In the genomic region with DNA sequence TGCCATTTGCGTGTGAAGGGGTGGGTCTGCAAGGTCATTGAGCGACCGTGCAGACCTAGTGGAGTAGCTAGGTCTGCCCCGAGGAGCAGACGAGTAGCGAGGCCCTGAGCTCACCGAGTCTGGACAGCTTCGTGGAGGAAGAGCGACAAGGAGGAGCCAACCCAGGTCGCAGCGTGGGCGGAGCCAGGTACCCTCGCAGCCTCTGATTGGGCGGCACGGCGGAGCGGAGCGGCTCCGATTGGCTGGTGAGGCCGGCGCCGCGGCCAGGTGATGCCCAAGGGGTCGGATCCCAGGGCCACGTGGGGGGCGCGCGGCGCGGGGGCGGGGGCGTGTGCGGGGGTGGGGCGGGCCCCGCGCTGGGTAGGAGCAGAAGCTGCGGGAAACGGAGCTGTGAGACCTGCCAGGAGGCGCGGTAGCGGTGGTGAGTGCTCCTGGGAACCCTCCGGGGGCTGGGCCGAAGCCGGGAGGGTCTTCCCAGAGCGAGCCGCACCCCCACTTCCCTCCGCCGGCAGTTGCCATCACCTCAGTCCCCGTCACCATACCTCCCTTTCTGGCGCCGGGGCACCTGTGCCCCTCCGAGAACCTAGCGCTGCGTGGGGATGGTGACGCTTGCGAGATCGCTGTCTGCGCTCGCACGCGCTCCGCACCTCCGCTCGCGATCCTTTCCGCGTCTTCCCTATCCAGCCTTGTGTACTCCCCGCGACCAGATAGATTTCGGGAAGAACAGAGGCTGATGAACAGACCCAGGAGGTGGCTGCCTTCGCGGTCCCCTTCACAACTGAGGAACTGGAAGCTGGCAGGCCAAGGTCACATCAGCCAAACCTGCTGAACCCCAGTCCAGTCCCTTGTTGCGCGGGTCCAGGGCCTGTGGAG, we compare ENCODE assay signal across 8 mouse cellular contexts. TPM values are rescaled to one million over a fixed set of nuclear protein-coding genes. Genes with fewer than 3 reads are reported as not detected.
DNase-seq lines count a peak whose midpoint lies in the region; ATAC-seq lines count a peak whose summit lies in the region.

A gene (plus strand): TSS at position 316 of the 873 bp plus-strand sequence.
A gene (plus strand): TSS at position 348 of the 873 bp plus-strand sequence.

- peak within 1 kb of the TSS; percentile 44 for H3K9ac ChIP-seq in embryonic facial prominence, embryonic 12.5 days
- peak within 1 kb of the TSS; percentile 14; the same call in 1 of the 2 replicates for H3K9ac ChIP-seq in limb, embryonic 15.5 days
- peak within 1 kb of the TSS; percentile 82 for H3K9ac ChIP-seq in midbrain, embryonic 16.5 days (ENCODE audit: low read depth, low read length)

- DNase-seq in A20 (ENCODE audit: low read depth, low spot score) = peak; percentile 95
- peak; percentile 84 to 88 for DNase-seq in adrenal gland, postnatal 36 days
- DNase-seq in heart, adult 9 months (ENCODE audit: low spot score in 2 of 2) = peak; percentile 44 to 49
- DNase-seq in kidney, adult 9 months = peak; percentile 51
- peak; percentile 89 for DNase-seq in splenic B cell, adult 2 months (ENCODE audit: low read depth, low spot score)

- H3K27me3 ChIP-seq in embryonic facial prominence, embryonic 12.5 days = peaks cover 20% of the 10 kb centered on the region; the same call in 1 of the 2 replicates
- H3K27me3 ChIP-seq in limb, embryonic 15.5 days = peaks cover 48% of the 10 kb centered on the region
- H3K27me3 ChIP-seq in midbrain, embryonic 16.5 days (ENCODE audit: control insufficient read depth, insufficient read depth, low read depth, low read length) = no peaks in the 10 kb centered on the region
- H3K27me3 ChIP-seq in splenic B cell, adult 2 months (ENCODE audit: control insufficient read depth, insufficient read depth, low read length, poor library complexity, severe bottlenecking) = no peaks in the 10 kb centered on the region

- H3K9me3 ChIP-seq in embryonic facial prominence, embryonic 12.5 days = no peaks in the 10 kb centered on the region
- H3K9me3 ChIP-seq in limb, embryonic 15.5 days = no peaks in the 10 kb centered on the region
- H3K9me3 ChIP-seq in midbrain, embryonic 16.5 days (replicated peaks; ENCODE audit: control insufficient read depth, low read length, poor library complexity, severe bottlenecking) = no peaks in the 10 kb centered on the region

- H3K4me3 ChIP-seq in embryonic facial prominence, embryonic 12.5 days = peak within 1 kb of the TSS; percentile 52
- peak within 1 kb of the TSS; percentile 48 for H3K4me3 ChIP-seq in limb, embryonic 15.5 days
- peak within 1 kb of the TSS; percentile 66 for H3K4me3 ChIP-seq in midbrain, embryonic 16.5 days (ENCODE audit: low read depth, low read length)

- H3K36me3 ChIP-seq in embryonic facial prominence, embryonic 12.5 days = peaks cover 24% of the 10 kb centered on the region
- peaks cover 24% of the 10 kb centered on the region for H3K36me3 ChIP-seq in limb, embryonic 15.5 days
- peaks cover 6% of the 10 kb centered on the region; the same call in 1 of the 2 replicates for H3K36me3 ChIP-seq in midbrain, embryonic 16.5 days (ENCODE audit: control insufficient read depth, insufficient read depth, low read length)
- H3K36me3 ChIP-seq in splenic B cell, adult 2 months (ENCODE audit: control insufficient read depth, insufficient read depth, low read length, poor library complexity, severe bottlenecking) = no peaks in the 10 kb centered on the region

- under 1% methylated on average over 60 of the region's 74 CpGs for WGBS in embryonic facial prominence, embryonic 12.5 days
- WGBS in limb, embryonic 15.5 days = under 1% methylated on average over 66 of the region's 74 CpGs
- under 1% methylated on average over 58 of the region's 74 CpGs for WGBS in midbrain, embryonic 16.5 days

- peaks cover 32% of the 10 kb centered on the region for H3K4me1 ChIP-seq in embryonic facial prominence, embryonic 12.5 days
- H3K4me1 ChIP-seq in limb, embryonic 15.5 days = peaks cover 33% of the 10 kb centered on the region
- H3K4me1 ChIP-seq in midbrain, embryonic 16.5 days (ENCODE audit: control insufficient read depth, insufficient read depth, low read length) = peaks cover 24% of the 10 kb centered on the region

- H3K27ac ChIP-seq in embryonic facial prominence, embryonic 12.5 days = no peak within 1 kb of the TSS
- H3K27ac ChIP-seq in limb, embryonic 15.5 days = no peak within 1 kb of the TSS
- peak within 1 kb of the TSS; percentile 72 for H3K27ac ChIP-seq in midbrain, embryonic 16.5 days (ENCODE audit: low read length)

- peak within 1 kb of the TSS; percentile 100 for H3K4me2 ChIP-seq in embryonic facial prominence, embryonic 12.5 days (replicated peaks)
- H3K4me2 ChIP-seq in limb, embryonic 15.5 days = peak within 1 kb of the TSS; percentile 99
- H3K4me2 ChIP-seq in midbrain, embryonic 16.5 days (ENCODE audit: low read length) = peak within 1 kb of the TSS; percentile 83

- ATAC-seq in embryonic facial prominence, embryonic 12.5 days (ENCODE audit: insufficient number of reproducible peaks, insufficient read depth, low FRiP score, low TSS enrichment) = peak; percentile 71
- ATAC-seq in limb, embryonic 15.5 days (ENCODE audit: insufficient number of reproducible peaks, low FRiP score, low TSS enrichment, low read depth) = peak; percentile 64
- peak; percentile 93 for ATAC-seq in midbrain, embryonic 16.5 days

RNA-seq across cellular contexts. Expression of the first gene that starts in this region (rescaled TPM):
- total RNA-seq in adrenal gland, postnatal 36 days (2021) = 1 to 10 TPM in 1 of 2 experiments, under 1 TPM in 1; 0.92 to 2.9 TPM
- polyA plus RNA-seq in embryonic facial prominence, embryonic 12.5 days (2016; fragmentation: Nextera tagmentation; extraction: Ambion mirVana) = 1.1 and 1.2 TPM in 2 replicates
- 0.27 and 0.40 TPM in 2 replicates for polyA plus RNA-seq in limb, embryonic 15.5 days (2015; fragmentation: Nextera tagmentation; extraction: Ambion mirVana)
- 16.7 and 20.3 TPM in 2 replicates for polyA plus RNA-seq in midbrain, embryonic 16.5 days (2015; fragmentation: Nextera tagmentation; extraction: Ambion mirVana)

RNA-seq across cellular contexts. Expression of the second gene that starts in this region (rescaled TPM):
- total RNA-seq in adrenal gland, postnatal 36 days (2021) = 1 to 10 TPM; 1.6 to 3.5 TPM
- polyA plus RNA-seq in embryonic facial prominence, embryonic 12.5 days (2016; fragmentation: Nextera tagmentation; extraction: Ambion mirVana) = 1.3 and 1.9 TPM in 2 replicates
- polyA plus RNA-seq in limb, embryonic 15.5 days (2015; fragmentation: Nextera tagmentation; extraction: Ambion mirVana) = 1.4 and 1.9 TPM in 2 replicates
- polyA plus RNA-seq in midbrain, embryonic 16.5 days (2015; fragmentation: Nextera tagmentation; extraction: Ambion mirVana) = 3.4 and 4.0 TPM in 2 replicates

Comparison
In these comparisons a context has a peak if more than half of its experiments do, and no peak if none do; other contexts are left out.
1. H3K9ac ChIP-seq: peak in every context shown above with its lines; median percentile 82 in midbrain, embryonic 16.5 days; 44 in embryonic facial prominence, embryonic 12.5 days; 14 in limb, embryonic 15.5 days.